Mouse (Mus musculus): ENCODE measurements around the gene Snd1. TPM values are rescaled to one million over a fixed set of nuclear protein-coding genes. Genes with fewer than 3 reads are reported as not detected.

The Snd1 gene
- total and polyA plus RNA-seq, 3 experiments, result 97.4 to 153 (median 109) TPM

DNA sequence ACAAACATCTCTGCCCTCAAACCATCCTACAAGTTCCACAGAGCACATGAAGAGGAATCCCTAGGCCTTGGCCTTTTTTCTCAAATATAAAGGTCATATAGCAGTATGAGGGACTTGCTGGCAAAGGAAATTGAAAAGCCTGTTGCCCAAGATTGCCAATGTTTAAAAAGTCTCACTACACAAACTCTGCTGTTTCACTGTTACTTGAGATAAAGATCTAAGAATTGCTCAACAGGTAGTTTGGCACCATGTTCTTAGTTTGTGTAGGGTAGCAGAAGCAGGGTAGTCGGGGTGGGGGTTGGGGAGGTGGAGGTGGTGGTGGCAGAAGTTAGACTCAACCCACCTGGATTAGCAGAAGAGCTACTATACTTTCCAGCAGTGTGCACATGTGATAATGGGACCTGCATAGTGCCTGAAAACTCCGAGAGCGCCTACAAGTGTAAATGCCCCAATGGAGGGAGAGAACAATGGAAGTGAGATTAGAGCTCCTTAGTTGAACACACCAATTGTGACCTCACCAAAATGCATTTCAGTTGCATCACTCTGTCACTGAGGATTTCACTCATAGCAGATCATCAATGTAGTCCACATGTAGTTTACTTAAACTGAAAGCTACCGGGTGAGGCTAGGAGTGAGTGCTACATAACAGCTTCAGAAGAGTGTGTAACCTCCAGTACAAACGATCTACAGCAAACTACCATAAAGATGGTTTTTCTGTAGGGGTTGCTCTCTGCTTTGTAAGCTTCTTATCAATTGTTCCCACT is 259.1 kb downstream of the Snd1 start:
- H3K4me1 ChIP-seq (ENCODE audit: insufficient read depth, low read depth, low read length), result peaks cover 24% of the 10 kb centered on the region
- TF ChIP-seq CTCF (IDR thresholded peaks at IDR 0.05; ENCODE audit: low read depth, low read length) (no peak), GATA2 (IDR thresholded peaks at IDR 0.05; ENCODE audit: borderline replicate concordance, low read depth, low read length) (no peak)
- ATAC-seq (ENCODE audit: extremely low read depth, insufficient number of reproducible peaks, low FRiP score, poor library complexity, severe bottlenecking), result no peak
- peaks cover 50% of the 10 kb centered on the region for H3K36me3 ChIP-seq (replicated peaks)
- no peak overlapping the region for H3K4me3 ChIP-seq (ENCODE audit: low read depth, low read length)
- no peaks in the 10 kb centered on the region for H3K9me3 ChIP-seq (replicated peaks)
- H3K27me3 ChIP-seq (ENCODE audit: insufficient read depth, low read length), result no peaks in the 10 kb centered on the region
- DNase-seq (ENCODE audit: low spot score), result no peak

DNA sequence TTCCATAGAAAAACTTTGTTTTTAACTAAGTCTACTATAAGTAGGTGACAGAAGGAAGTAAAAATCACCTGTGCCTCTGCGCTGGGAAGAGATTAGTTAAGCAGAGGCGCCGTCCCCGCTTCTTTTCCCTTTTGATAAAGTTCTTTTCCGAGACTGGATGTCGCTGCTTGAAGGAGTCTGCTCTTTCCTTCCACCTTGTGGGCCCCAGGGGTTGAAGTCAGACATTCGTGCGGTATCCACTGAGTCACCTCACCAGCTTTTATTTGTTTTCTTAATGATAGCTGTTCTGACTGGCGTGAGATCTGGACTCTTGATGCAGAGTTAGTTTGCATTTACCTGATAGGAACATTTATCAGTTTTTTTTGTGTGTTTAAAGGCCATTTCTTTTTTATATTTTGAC is 260.2 kb downstream of the Snd1 start:
- Histone ChIP-seq H3K36me3 (replicated peaks) (peaks cover 50% of the 10 kb centered on the region), H3K4me3 (ENCODE audit: low read depth, low read length) (no peak overlapping the region), H3K27me3 (ENCODE audit: insufficient read depth, low read length) (no peaks in the 10 kb centered on the region), H3K4me1 (ENCODE audit: insufficient read depth, low read depth, low read length) (peaks cover 17% of the 10 kb centered on the region), H3K9me3 (replicated peaks) (no peaks in the 10 kb centered on the region)
- no peak for DNase-seq (ENCODE audit: low spot score)
- TF ChIP-seq TAL1 (conservative IDR thresholded peaks at IDR 0.05; ENCODE audit: low read depth, low read length) (no peak), CTCF (IDR thresholded peaks at IDR 0.05; ENCODE audit: low read depth, low read length) (no peak), GATA1 (IDR thresholded peaks at IDR 0.05; ENCODE audit: borderline replicate concordance, low read length) (no peak), GATA2 (IDR thresholded peaks at IDR 0.05; ENCODE audit: borderline replicate concordance, low read depth, low read length) (no peak), POLR2AphosphoS5 (IDR thresholded peaks at IDR 0.05; ENCODE audit: insufficient replicate concordance, low read depth, low read length) (no peak)
- no peak for ATAC-seq (ENCODE audit: extremely low read depth, insufficient number of reproducible peaks, low FRiP score, poor library complexity, severe bottlenecking)

DNA sequence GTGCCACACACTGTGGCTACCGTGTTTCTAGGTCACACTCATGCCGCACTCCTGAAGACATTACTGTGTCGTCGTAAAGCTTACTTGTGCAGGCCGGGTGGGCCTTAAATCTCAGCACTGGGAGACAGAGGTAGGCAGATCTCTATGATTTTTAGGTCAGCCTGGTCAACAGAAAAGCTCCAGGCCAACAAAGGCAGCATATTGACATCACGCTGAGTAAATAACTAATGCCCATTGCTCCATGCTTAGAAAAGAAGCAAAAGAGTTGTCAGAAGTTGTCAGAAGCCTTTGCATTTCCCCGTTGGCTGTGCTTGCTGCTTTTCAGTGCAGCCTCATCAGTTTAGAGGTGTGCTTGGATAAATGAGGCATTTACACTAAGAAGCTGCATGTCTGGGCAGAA is 261.7 kb downstream of the Snd1 start:
- TF ChIP-seq TAL1 (conservative IDR thresholded peaks at IDR 0.05; ENCODE audit: low read depth, low read length), result no peak
- no peak for TF ChIP-seq CTCF (IDR thresholded peaks at IDR 0.05; ENCODE audit: low read depth, low read length)
- TF ChIP-seq GATA2 (IDR thresholded peaks at IDR 0.05; ENCODE audit: borderline replicate concordance, low read depth, low read length), result no peak
- TF ChIP-seq GATA1 (IDR thresholded peaks at IDR 0.05; ENCODE audit: borderline replicate concordance, low read length), result no peak
- no peak for TF ChIP-seq POLR2AphosphoS5 (IDR thresholded peaks at IDR 0.05; ENCODE audit: insufficient replicate concordance, low read depth, low read length)
- Histone ChIP-seq H3K27me3 (ENCODE audit: insufficient read depth, low read length) (no peaks in the 10 kb centered on the region), H3K9me3 (replicated peaks) (no peaks in the 10 kb centered on the region), H3K4me1 (ENCODE audit: insufficient read depth, low read depth, low read length) (peaks cover 17% of the 10 kb centered on the region), H3K4me3 (ENCODE audit: low read depth, low read length) (no peak overlapping the region), H3K36me3 (replicated peaks) (peaks cover 50% of the 10 kb centered on the region)
- no peak for DNase-seq (ENCODE audit: low spot score)
- no peak for ATAC-seq (ENCODE audit: extremely low read depth, insufficient number of reproducible peaks, low FRiP score, poor library complexity, severe bottlenecking)

DNA sequence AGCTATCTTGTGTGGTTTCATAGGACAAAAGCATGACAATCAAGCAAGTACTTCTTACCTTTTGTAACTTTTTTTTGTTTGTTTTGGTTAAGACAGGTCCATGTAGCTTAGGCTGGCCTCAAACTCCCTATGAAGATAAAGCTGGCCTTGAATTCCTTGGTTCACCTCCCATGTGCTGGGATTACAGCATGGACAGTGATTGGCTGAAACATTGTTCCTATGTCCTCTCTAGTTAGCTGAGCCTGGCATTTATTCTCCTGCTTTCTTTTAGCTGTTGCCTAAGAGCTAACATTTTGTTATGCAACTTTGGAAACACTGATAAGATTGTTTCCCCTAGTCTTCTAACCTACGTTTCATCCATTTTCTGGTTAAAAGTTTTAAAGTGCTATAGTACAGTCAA is 262.7 kb downstream of the Snd1 start:
- TF ChIP-seq CTCF (IDR thresholded peaks at IDR 0.05; ENCODE audit: low read depth, low read length), result no peak
- no peak for TF ChIP-seq TAL1 (conservative IDR thresholded peaks at IDR 0.05; ENCODE audit: low read depth, low read length)
- TF ChIP-seq GATA1 (IDR thresholded peaks at IDR 0.05; ENCODE audit: borderline replicate concordance, low read length), result no peak
- no peak for TF ChIP-seq POLR2AphosphoS5 (IDR thresholded peaks at IDR 0.05; ENCODE audit: insufficient replicate concordance, low read depth, low read length)
- TF ChIP-seq GATA2 (IDR thresholded peaks at IDR 0.05; ENCODE audit: borderline replicate concordance, low read depth, low read length), result no peak
- ATAC-seq (ENCODE audit: extremely low read depth, insufficient number of reproducible peaks, low FRiP score, poor library complexity, severe bottlenecking) (no peak), DNase-seq (ENCODE audit: low spot score) (no peak)
- Histone ChIP-seq H3K27me3 (ENCODE audit: insufficient read depth, low read length) (no peaks in the 10 kb centered on the region), H3K9me3 (replicated peaks) (no peaks in the 10 kb centered on the region), H3K4me1 (ENCODE audit: insufficient read depth, low read depth, low read length) (peaks cover 17% of the 10 kb centered on the region), H3K36me3 (replicated peaks) (peaks cover 50% of the 10 kb centered on the region), H3K4me3 (ENCODE audit: low read depth, low read length) (no peak overlapping the region)

DNA sequence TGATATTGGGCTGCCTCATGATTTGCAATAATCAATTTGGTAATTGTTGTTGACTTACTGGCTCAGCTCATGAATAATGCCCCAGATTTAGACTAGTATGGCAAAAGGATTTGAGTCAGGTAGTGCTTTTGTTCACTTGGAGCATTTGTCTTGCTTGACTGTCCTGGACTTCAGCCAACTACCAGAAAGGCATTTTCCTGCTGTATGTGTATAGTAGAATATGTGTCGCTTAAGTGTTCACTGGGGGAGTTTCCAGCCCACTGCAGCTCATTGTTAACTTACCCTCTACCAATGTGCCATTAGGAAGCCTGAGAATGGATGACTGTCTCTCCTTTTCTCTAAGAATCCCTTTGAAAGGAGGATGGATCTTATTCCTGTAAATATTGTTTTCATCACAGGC is 268.6 kb downstream of the Snd1 start:
- DNase-seq (ENCODE audit: low spot score) (no peak), ATAC-seq (ENCODE audit: extremely low read depth, insufficient number of reproducible peaks, low FRiP score, poor library complexity, severe bottlenecking) (no peak)
- Histone ChIP-seq H3K36me3 (replicated peaks) (peaks cover 86% of the 10 kb centered on the region), H3K9me3 (replicated peaks) (no peaks in the 10 kb centered on the region), H3K27me3 (ENCODE audit: insufficient read depth, low read length) (no peaks in the 10 kb centered on the region), H3K4me3 (ENCODE audit: low read depth, low read length) (no peak overlapping the region), H3K4me1 (ENCODE audit: insufficient read depth, low read depth, low read length) (peaks cover 4% of the 10 kb centered on the region; the same call in 1 of the 2 replicates)
- TF ChIP-seq CTCF (IDR thresholded peaks at IDR 0.05; ENCODE audit: low read depth, low read length) (no peak), GATA1 (IDR thresholded peaks at IDR 0.05; ENCODE audit: borderline replicate concordance, low read length) (no peak), POLR2AphosphoS5 (IDR thresholded peaks at IDR 0.05; ENCODE audit: insufficient replicate concordance, low read depth, low read length) (no peak), GATA2 (IDR thresholded peaks at IDR 0.05; ENCODE audit: borderline replicate concordance, low read depth, low read length) (no peak), TAL1 (conservative IDR thresholded peaks at IDR 0.05; ENCODE audit: low read depth, low read length) (no peak)

DNA sequence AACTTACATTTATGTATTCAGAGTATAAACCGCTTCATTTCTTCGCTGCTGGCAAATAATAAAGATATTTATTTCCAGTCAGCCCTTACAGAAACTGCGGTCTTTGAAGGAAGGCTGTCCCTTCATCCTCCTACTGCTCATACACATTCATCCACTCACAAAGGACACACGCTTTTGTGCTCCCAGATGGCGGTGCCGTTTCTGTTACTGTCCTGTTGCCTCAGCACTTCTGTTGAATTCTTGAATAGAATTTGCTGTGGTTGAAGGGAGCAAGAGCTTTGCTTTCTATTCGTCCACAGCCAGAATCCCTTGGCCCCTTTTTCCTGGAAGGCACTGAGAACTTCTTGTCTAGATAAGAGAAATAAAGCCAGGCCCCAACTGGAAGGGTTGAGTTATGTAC is 270.9 kb downstream of the Snd1 start:
- TF ChIP-seq GATA2 (IDR thresholded peaks at IDR 0.05; ENCODE audit: borderline replicate concordance, low read depth, low read length) (no peak), TAL1 (conservative IDR thresholded peaks at IDR 0.05; ENCODE audit: low read depth, low read length) (no peak), GATA1 (IDR thresholded peaks at IDR 0.05; ENCODE audit: borderline replicate concordance, low read length) (no peak), POLR2AphosphoS5 (IDR thresholded peaks at IDR 0.05; ENCODE audit: insufficient replicate concordance, low read depth, low read length) (no peak), CTCF (IDR thresholded peaks at IDR 0.05; ENCODE audit: low read depth, low read length) (no peak)
- peaks cover 87% of the 10 kb centered on the region for H3K36me3 ChIP-seq (replicated peaks)
- DNase-seq (ENCODE audit: low spot score), result no peak
- no peak for ATAC-seq (ENCODE audit: extremely low read depth, insufficient number of reproducible peaks, low FRiP score, poor library complexity, severe bottlenecking)
- no peak overlapping the region for H3K4me3 ChIP-seq (ENCODE audit: low read depth, low read length)
- H3K9me3 ChIP-seq (replicated peaks), result no peaks in the 10 kb centered on the region
- no peaks in the 10 kb centered on the region for H3K27me3 ChIP-seq (ENCODE audit: insufficient read depth, low read length)
- peaks cover 4% of the 10 kb centered on the region; the same call in 1 of the 2 replicates for H3K4me1 ChIP-seq (ENCODE audit: insufficient read depth, low read depth, low read length)

Data from G1E (cell line).